Mouse (Mus musculus) lung, adult 2 months (tissue): Measurements from ENCODE around the gene Fbxo11.
A peak's percentile ranks its signal among the peaks of the same experiment; 100 is the strongest.

Experiments
- CTCF ChIP-seq: fragments of 200-500 bp; IDR thresholded peaks from 2 replicates; pipeline ENCODE4 v1.5.1; 2011; ENCODE audit warnings: mild to moderate bottlenecking, low read length, control low read depth; ENCODE audit not compliant: insufficient read depth
- POLR2A ChIP-seq: fragments of 200-500 bp; IDR thresholded peaks from 2 replicates; pipeline ENCODE4 v1.6.1; 2011; ENCODE audit warnings: low read depth, mild to moderate bottlenecking, control low read depth, low read length, borderline replicate concordance; ENCODE audit errors: extremely low read depth

DNA sequence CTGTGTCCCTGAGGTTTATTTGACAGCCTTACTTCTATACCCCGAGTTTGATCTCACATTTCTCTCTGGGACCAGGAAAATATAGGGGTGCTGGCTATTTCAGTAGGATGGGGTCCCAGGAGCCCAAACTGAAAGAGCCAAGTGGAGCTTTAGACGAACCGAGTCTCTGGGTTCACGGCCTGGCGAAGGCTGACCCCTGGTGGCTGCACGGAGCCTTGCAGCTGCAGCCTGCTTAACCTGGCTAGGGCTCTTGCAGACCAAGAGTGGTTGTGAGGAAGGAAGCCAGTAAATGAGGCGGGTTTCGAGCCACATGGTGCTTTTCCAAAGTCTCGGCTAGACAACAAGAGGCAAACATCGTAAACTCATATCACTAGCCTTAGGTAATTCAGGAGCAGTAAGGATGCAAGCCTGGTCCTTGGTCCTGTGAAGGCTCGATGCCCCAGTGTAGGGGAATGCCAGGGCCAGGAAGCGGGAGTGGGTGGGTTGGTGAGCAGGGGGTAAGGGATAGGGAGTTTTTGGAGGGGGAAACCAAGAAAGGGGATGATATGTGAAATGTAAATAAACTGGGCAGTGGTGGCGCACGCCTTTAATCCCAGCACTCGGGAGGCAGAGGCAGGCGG, 116.0 kb downstream of the Fbxo11 start:
- TF ChIP-seq CTCF (peak; percentile 97), POLR2A (no peak)
